Mouse (Mus musculus) kidney, embryonic 15.5 days (tissue): Measurements from ENCODE around the gene Vwa8. TPM values are rescaled to one million over a fixed set of nuclear protein-coding genes. Genes with fewer than 3 reads are reported as not detected.

ENCODE experiments used
- ATAC-seq: fragments of 200-750 bp; cut with Nextera tagmentation; replicated peaks from 2 replicates; pipeline ENCODE4 v1.8.0; 2017; ENCODE audit warnings: moderate TSS enrichment; ENCODE audit not compliant: low FRiP score
- H3K27ac ChIP-seq: fragments of 300-500 bp; sonication (generic); 2 replicates; pipeline ENCODE4 v1.5.1; 2015; ENCODE audit warnings: mild to moderate bottlenecking, inconsistent platforms
- H3K27me3 ChIP-seq: fragments of 300-500 bp; sonication (generic); 2 replicates; pipeline ENCODE4 v1.6.1; 2015; ENCODE audit warnings: inconsistent platforms
- H3K36me3 ChIP-seq: fragments of 300-500 bp; sonication (generic); 2 replicates; pipeline ENCODE4 v1.6.1; 2015; ENCODE audit warnings: inconsistent platforms
- H3K4me1 ChIP-seq: fragments of 300-500 bp; sonication (generic); 2 replicates; pipeline ENCODE4 v1.6.1; 2015; ENCODE audit warnings: inconsistent platforms
- H3K4me2 ChIP-seq: fragments of 300-500 bp; sonication (generic); 2 replicates; pipeline ENCODE4 v1.6.1; 2015; ENCODE audit warnings: moderate library complexity, mild to moderate bottlenecking, inconsistent platforms
- H3K4me3 ChIP-seq: fragments of 300-500 bp; sonication (generic); replicated peaks from 2 replicates; pipeline ENCODE4 v1.5.1; 2015; ENCODE audit warnings: mild to moderate bottlenecking, inconsistent platforms
- H3K9ac ChIP-seq: fragments of 300-500 bp; sonication (generic); 2 replicates; pipeline ENCODE4 v1.6.1; 2015; ENCODE audit warnings: mild to moderate bottlenecking, inconsistent platforms
- H3K9me3 ChIP-seq: fragments of 300-500 bp; sonication (generic); replicated peaks from 2 replicates; pipeline ENCODE4 v1.6.1; 2016; ENCODE audit warnings: inconsistent platforms
- WGBS: fragments of 180-500 bp; shearing (Covaris S2); methylation state at CpG from one replicate; pipeline ENCODE4 v1.1.7; 2015; ENCODE audit warnings: mixed read lengths; 5-methylcytosine and 5-hydroxymethylcytosine counted together
- polyA plus RNA-seq: library from polyadenylated mRNA; unstranded; fragments of >200 nt; fragmentation: Nextera tagmentation; extraction: Ambion mirVana; gene quantifications from 2 replicates; pipeline ENCODE4 v1.2.1, GENCODE M21; 2015

The Vwa8 gene
- polyA plus RNA-seq, 1 experiment from 2014 or later = 14.6 TPM

DNA sequence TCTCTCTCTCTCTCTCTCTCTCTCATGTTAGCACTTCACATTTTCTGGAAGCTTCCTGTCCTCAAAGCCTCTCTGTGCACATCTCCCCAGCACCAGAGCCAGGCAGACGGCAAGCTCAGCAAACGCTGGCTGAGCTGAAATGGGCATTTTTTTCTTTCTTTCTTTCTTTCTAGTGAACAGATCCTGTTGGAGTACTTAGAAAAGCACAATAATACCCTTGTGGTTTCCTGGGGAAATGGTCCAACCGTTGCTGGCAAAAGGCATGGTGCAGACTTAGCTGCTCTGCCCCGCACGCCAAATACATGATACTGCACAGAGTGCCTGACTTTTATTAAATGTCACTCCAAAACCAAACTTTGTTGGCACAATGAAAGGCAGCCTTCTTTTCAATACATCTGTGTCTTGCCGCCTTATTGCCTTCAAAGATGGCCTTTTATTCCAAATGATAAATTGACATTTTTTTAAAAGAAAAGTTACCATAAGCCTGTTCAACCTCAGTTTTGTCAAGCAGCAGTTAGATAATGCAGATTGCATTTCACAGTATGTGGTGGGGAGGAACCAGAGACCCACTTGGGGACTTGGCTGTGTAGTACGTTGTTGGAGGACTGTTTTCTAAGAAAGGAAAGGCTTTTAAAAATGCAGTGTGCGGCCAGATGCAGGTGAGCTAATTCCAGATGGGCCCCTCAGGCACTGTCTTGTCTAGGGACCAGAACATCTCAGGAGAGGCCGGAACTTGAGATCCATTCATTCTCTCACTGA lies 351.5 kb downstream of the Vwa8 start:
- no peak overlapping the region for H3K4me2 ChIP-seq
- H3K4me3 ChIP-seq = no peak overlapping the region
- H3K4me1 ChIP-seq = peaks cover 17% of the 10 kb centered on the region
- no peaks in the 10 kb centered on the region for H3K27me3 ChIP-seq
- no peaks in the 10 kb centered on the region for H3K9me3 ChIP-seq
- H3K36me3 ChIP-seq = no peaks in the 10 kb centered on the region
- H3K27ac ChIP-seq = no peak overlapping the region
- ATAC-seq = no peak
- 77% methylated on average over 9 of the region's 9 CpGs for WGBS
- no peak overlapping the region for H3K9ac ChIP-seq

- H3K9me3 ChIP-seq = no peaks in the 10 kb centered on the region
- H3K4me1 ChIP-seq = peaks cover 20% of the 10 kb centered on the region
- ATAC-seq = no peak
These were observed 352.0 kb downstream of the Vwa8 start for GRCm38 (mm10) chr14:79200892-79201285.

DNA sequence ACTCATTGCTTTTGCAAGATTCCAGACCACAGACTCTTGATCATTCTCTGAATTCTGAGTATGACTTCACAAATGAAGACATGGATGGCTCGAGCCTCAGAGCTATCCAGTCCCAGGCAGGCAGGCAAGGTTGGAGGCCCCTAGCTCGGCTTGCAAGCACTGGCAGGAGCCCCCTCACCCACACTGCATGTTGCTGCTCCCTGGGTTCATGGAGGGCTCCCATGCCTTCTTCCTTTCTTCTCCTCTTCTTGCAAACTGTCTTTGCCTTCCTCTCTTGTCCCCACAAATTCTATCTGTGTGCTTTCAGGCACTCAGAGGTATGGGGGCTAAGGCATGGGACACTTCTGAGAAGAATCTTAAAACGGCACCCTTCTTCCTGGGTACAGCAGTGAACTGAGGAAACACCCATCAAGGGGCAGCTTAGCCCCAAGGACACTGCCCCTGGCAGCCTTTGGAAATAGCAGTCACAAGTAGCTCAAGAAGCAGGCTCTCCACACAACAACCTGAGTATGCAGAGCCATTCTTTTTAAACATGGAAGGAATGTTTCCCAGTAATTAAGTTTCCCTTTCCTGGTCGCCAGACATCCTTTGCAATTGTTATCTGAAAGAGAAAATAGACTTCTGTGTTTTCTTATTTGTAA lies 354.0 kb downstream of the Vwa8 start:
- Histone ChIP-seq H3K4me1 (peaks cover 25% of the 10 kb centered on the region), H3K27ac (peak overlapping the region; percentile 48; the same call in 1 of the 2 replicates)
- 55% methylated on average over 4 of the region's 4 CpGs for WGBS

More at GRCm38 (mm10) chr14:79200892-79201285, 352.0 kb downstream of the Vwa8 start:
- no peak overlapping the region for H3K4me2 ChIP-seq
- H3K4me3 ChIP-seq = no peak overlapping the region
- no peak overlapping the region for H3K9ac ChIP-seq
- WGBS = 92% methylated on average over 9 of the region's 9 CpGs
- H3K27me3 ChIP-seq = no peaks in the 10 kb centered on the region
- no peak overlapping the region for H3K27ac ChIP-seq
- H3K36me3 ChIP-seq = no peaks in the 10 kb centered on the region

DNA sequence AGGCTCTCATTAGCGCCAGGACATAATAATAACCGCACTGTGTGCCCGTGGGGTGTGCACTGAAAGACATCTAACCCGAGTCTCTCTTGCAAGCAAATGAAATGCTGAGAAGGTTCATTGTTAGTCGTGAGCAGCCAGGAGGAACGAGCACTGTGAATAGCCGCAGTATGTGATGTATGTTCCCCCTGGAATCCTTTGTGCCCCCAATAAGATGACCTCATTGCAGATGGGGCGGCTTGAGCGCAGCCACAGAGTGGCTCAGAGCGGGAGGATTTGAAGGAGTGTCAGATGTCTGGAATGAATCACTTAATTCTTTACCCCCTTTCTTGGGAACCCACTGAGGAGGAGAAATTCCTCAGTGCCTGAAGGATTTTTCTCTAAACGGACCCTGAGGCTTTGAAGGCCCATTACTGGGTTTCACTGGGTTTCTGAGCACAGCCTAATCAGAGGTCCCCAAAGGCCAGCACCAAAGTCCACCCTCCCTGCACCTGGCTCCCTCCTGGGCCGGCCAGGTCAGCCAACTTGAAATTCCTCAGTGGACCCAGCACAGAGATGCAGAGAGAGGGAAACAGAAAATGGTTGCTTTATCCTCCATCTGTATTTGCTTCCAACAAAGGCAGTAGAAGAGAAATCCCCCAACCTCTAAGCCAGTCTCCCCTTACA lies 354.8 kb downstream of the Vwa8 start:
- H3K27me3 ChIP-seq = no peaks in the 10 kb centered on the region
- peak overlapping the region; percentile 21; the same call in 1 of the 2 replicates for H3K4me2 ChIP-seq
- H3K4me3 ChIP-seq = no peak overlapping the region
- 14% methylated on average over 12 of the region's 12 CpGs for WGBS
- H3K36me3 ChIP-seq = no peaks in the 10 kb centered on the region
- H3K9me3 ChIP-seq = no peaks in the 10 kb centered on the region
- no peak overlapping the region for H3K9ac ChIP-seq
- peak; percentile 83 for ATAC-seq
- peak overlapping the region; percentile 15; the same call in 1 of the 2 replicates for H3K27ac ChIP-seq
- H3K4me1 ChIP-seq = peaks cover 25% of the 10 kb centered on the region

More for the DNA sequence above, 354.0 kb downstream of the Vwa8 start:
- no peak overlapping the region for H3K9ac ChIP-seq
- no peaks in the 10 kb centered on the region for H3K9me3 ChIP-seq
- H3K36me3 ChIP-seq = no peaks in the 10 kb centered on the region
- no peaks in the 10 kb centered on the region for H3K27me3 ChIP-seq
- ATAC-seq = no peak
- H3K4me2 ChIP-seq = peak overlapping the region; percentile 21; the same call in 1 of the 2 replicates
- no peak overlapping the region for H3K4me3 ChIP-seq

DNA sequence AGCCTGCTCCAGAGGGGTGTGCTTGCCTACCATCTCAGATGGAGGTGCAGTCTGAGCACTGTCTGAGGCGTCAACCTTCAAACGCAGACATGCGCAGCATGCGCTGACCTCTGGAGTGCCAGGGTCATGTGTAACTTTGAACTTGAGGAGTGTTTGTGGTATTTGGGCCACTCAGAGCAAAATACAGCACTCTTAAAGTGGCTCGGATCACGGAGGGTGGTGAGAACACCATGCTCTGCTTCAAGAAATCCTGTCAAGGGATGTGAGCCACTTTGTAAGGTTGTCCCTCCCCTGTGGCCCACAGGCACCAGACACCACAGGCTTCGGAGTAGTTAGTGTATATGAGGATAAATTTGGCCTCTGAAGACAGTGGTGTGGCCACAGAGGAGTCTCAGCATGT lies 356.0 kb downstream of the Vwa8 start:
- H3K4me2 ChIP-seq = no peak overlapping the region
- no peak for ATAC-seq
- no peak overlapping the region for H3K27ac ChIP-seq
- H3K27me3 ChIP-seq = no peaks in the 10 kb centered on the region
- H3K9me3 ChIP-seq = no peaks in the 10 kb centered on the region
- no peaks in the 10 kb centered on the region for H3K36me3 ChIP-seq
- H3K4me3 ChIP-seq = no peak overlapping the region
- whole genome bisulfite sequencing = 93% methylated on average over 7 of the region's 7 CpGs
- H3K9ac ChIP-seq = no peak overlapping the region
- peaks cover 25% of the 10 kb centered on the region for H3K4me1 ChIP-seq

DNA sequence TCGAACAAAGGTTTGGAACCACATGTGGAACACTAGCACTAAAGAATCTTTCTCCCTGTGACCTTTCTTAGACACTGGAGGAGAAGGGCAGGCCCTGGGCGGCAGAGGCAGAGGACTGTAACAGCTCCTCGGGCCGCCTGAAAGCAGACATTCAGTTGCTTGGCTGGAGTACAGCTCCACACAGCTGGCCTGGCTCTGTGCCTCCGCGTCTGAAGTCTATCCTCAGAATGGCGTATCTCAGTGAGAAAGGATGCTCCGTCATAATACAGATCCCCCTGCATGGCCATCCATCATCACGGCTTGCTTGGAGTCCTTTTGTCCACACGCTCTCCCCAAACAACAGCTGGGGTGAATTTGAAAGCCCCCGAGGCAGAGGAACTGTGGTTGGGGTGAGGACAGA lies 357.4 kb downstream of the Vwa8 start:
- no peak overlapping the region for H3K4me2 ChIP-seq
- no peak overlapping the region for H3K27ac ChIP-seq
- peaks cover 25% of the 10 kb centered on the region for H3K4me1 ChIP-seq
- H3K9ac ChIP-seq = no peak overlapping the region
- no peaks in the 10 kb centered on the region for H3K9me3 ChIP-seq
- no peaks in the 10 kb centered on the region for H3K36me3 ChIP-seq
- no peak; the same call in 1 of the 2 replicates for ATAC-seq
- WGBS = 48% methylated on average over 11 of the region's 11 CpGs
- no peaks in the 10 kb centered on the region for H3K27me3 ChIP-seq
- no peak overlapping the region for H3K4me3 ChIP-seq

GRCm38 (mm10) chr14:79208468-79208867 lies 359.6 kb downstream of the Vwa8 start:
- Histone ChIP-seq H3K9me3 (no peaks in the 10 kb centered on the region), H3K27ac (no peak overlapping the region), H3K4me1 (peaks cover 15% of the 10 kb centered on the region), H3K4me3 (no peak overlapping the region), H3K36me3 (no peaks in the 10 kb centered on the region), H3K4me2 (no peak overlapping the region), H3K27me3 (no peaks in the 10 kb centered on the region), H3K9ac (no peak overlapping the region)
- no peak for ATAC-seq

DNA sequence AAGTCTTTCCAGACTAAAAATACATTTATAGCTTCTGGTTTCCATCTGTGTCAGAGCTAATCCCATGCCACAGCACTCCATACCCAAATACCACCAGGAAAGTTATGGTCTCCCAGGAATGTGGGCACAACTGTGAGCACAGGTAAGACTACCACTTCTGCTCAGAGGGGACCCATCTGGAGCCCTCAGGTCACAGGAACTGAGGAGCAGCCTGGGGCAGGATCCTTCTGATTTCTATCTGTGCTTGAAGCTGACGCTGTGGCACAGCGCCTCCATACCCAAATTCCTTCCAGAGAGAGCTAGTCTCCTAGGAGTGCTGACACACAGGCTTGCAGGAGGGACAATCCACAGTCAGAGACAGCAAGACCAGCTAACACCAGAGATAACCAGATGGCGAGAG lies 361.0 kb downstream of the Vwa8 start:
- no peak overlapping the region for H3K4me3 ChIP-seq
- no peaks in the 10 kb centered on the region for H3K27me3 ChIP-seq

GRCm38 (mm10) chr14:79212380-79212991 lies 363.6 kb downstream of the Vwa8 start:
- Histone ChIP-seq H3K27me3 (no peaks in the 10 kb centered on the region), H3K4me1 (no peaks in the 10 kb centered on the region), H3K9ac (no peak overlapping the region), H3K36me3 (no peaks in the 10 kb centered on the region), H3K9me3 (no peaks in the 10 kb centered on the region), H3K4me3 (no peak overlapping the region), H3K4me2 (no peak overlapping the region), H3K27ac (no peak overlapping the region)
- no peak for ATAC-seq
- WGBS = 82% methylated on average over 11 of the region's 11 CpGs

More for the DNA sequence above, 361.0 kb downstream of the Vwa8 start:
- ATAC-seq = no peak
- no peaks in the 10 kb centered on the region for H3K9me3 ChIP-seq
- 83% methylated on average over 3 of the region's 3 CpGs for WGBS
- H3K36me3 ChIP-seq = no peaks in the 10 kb centered on the region
- H3K27ac ChIP-seq = no peak overlapping the region
- H3K4me2 ChIP-seq = no peak overlapping the region
- H3K9ac ChIP-seq = no peak overlapping the region
- peaks cover 9% of the 10 kb centered on the region for H3K4me1 ChIP-seq

GRCm38 (mm10) chr14:79214129-79214528 lies 365.3 kb downstream of the Vwa8 start:
- no peaks in the 10 kb centered on the region for H3K4me1 ChIP-seq
- WGBS = 87% methylated on average over 6 of the region's 6 CpGs

GRCm38 (mm10) chr14:79214660-79215249 lies 365.9 kb downstream of the Vwa8 start:
- H3K4me2 ChIP-seq = no peak overlapping the region
- H3K27me3 ChIP-seq = no peaks in the 10 kb centered on the region
- H3K27ac ChIP-seq = no peak overlapping the region
- H3K9ac ChIP-seq = no peak overlapping the region
- ATAC-seq = no peak
- no peaks in the 10 kb centered on the region for H3K9me3 ChIP-seq
- no peaks in the 10 kb centered on the region for H3K36me3 ChIP-seq
- WGBS = 92% methylated on average over 8 of the region's 8 CpGs
- no peak overlapping the region for H3K4me3 ChIP-seq
- no peaks in the 10 kb centered on the region for H3K4me1 ChIP-seq

More at GRCm38 (mm10) chr14:79214129-79214528, 365.3 kb downstream of the Vwa8 start:
- Histone ChIP-seq H3K4me2 (no peak overlapping the region), H3K4me3 (no peak overlapping the region), H3K9ac (no peak overlapping the region), H3K9me3 (no peaks in the 10 kb centered on the region), H3K27ac (no peak overlapping the region), H3K27me3 (no peaks in the 10 kb centered on the region), H3K36me3 (no peaks in the 10 kb centered on the region)
- no peak for ATAC-seq
